Mouse (Mus musculus) urinary bladder, postnatal 14 days (tissue): ENCODE data around the gene Zfyve28.

Source experiments
- DNase-seq: peaks from one replicate; pipeline ENCODE4 v3.0.0; 2021; ENCODE audit warnings: low spot score

Gene Zfyve28

GRCm38 (mm10) chr5:34288154-34288716 is at the start of gene Zfyve28, which contains the start of gene Cfap99:
Gene Zfyve28, minus strand, starts transcription at chr5:34288449.
Gene Cfap99, plus strand, starts transcription at chr5:34288600.
- DNase-seq: peak; percentile 73

GRCm38 (mm10) chr5:34336775-34337450 is 48.7 kb upstream of the Zfyve28 start:
- peak; percentile 64 for DNase-seq

- DNase-seq: peak; percentile 98
These were observed 48.0 kb upstream of the Zfyve28 start, which contains the start of gene Rnf4 for GRCm38 (mm10) chr5:34336097-34336774. Gene Rnf4, plus strand, starts transcription at chr5:34336289.

GRCm38 (mm10) chr5:34335539-34336096 is 47.4 kb upstream of the Zfyve28 start:
- DNase-seq: peak; percentile 48

GRCm38 (mm10) chr5:34334081-34334480 is 45.8 kb upstream of the Zfyve28 start:
- DNase-seq: no peak

GRCm38 (mm10) chr5:34330136-34330535 is 41.9 kb upstream of the Zfyve28 start:
- no peak for DNase-seq

GRCm38 (mm10) chr5:34326875-34327576 is 38.8 kb upstream of the Zfyve28 start:
- peak; percentile 21 for DNase-seq

- peak; percentile 12 for DNase-seq
These were observed 38.0 kb upstream of the Zfyve28 start for GRCm38 (mm10) chr5:34326249-34326691.

GRCm38 (mm10) chr5:34325286-34325685 is 37.0 kb upstream of the Zfyve28 start:
- no peak for DNase-seq

GRCm38 (mm10) chr5:34321236-34321635 is 33.0 kb upstream of the Zfyve28 start:
- no peak for DNase-seq

- DNase-seq: no peak
These were observed 31.3 kb upstream of the Zfyve28 start for GRCm38 (mm10) chr5:34319491-34320034.

- DNase-seq: no peak
These were observed 20.8 kb upstream of the Zfyve28 start for GRCm38 (mm10) chr5:34309016-34309415.

GRCm38 (mm10) chr5:34302377-34302776 is 14.1 kb upstream of the Zfyve28 start:
- DNase-seq: no peak

GRCm38 (mm10) chr5:34298937-34299535 is 10.8 kb upstream of the Zfyve28 start:
- no peak for DNase-seq

- no peak for DNase-seq
These were observed 9.8 kb upstream of the Zfyve28 start for GRCm38 (mm10) chr5:34298061-34298460.

GRCm38 (mm10) chr5:34295141-34295540 is 6.9 kb upstream of the Zfyve28 start:
- peak; percentile 16 for DNase-seq

GRCm38 (mm10) chr5:34294696-34295095 is 6.4 kb upstream of the Zfyve28 start:
- DNase-seq: peak; percentile 26

GRCm38 (mm10) chr5:34293363-34293762 is 5.1 kb upstream of the Zfyve28 start:
- no peak for DNase-seq

GRCm38 (mm10) chr5:34289286-34289685 is 1.0 kb upstream of the Zfyve28 start:
- no peak for DNase-seq

GRCm38 (mm10) chr5:34287838-34288145 is 457 bp downstream of the Zfyve28 start:
- no peak for DNase-seq
